Mouse (Mus musculus): ENCODE data around the gene Tmbim4.

DNA sequence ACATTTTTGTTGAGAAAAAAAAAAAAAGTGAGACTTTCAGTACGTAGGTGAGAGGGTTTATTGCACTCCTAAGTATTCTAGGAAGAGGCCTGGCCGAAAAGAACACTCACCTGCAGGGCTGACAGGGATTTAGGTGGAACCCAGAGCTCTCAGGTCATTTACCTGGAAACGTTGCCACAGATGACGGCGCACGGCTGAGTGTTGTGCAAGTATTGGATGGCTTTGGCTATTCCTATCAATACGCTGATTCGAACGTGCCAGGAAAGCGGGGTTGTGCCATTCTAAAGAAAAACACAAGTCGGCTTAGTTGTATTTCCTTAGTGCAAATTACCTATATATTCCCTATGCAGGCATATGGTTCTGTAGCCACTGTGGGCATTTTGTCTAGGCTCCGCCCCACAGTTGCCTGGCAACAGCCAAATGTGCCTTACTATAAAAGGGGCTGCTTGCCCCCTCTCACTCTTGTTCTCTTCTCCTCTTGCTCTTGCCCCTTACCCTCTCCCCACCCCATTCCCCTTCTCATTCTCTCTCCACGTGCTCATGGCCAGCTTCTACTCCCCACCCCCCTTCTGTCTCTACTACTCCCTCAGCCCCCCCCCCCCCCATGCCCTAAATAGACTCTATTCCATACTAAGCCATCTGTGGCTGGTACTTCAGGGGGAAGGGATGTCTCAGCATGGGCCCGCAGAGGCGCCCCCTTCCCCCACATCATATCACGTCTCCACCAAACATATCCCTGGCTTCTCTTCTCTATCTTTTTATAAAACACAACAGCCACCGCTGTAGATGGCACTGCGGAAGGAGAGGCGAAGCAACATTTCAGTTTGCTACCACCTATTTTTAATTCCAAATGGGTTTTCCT lies 36.2 kb upstream of the Tmbim4 start:
- no peak for TF ChIP-seq EP300 (IDR thresholded peaks at IDR 0.05; ENCODE audit: insufficient read depth, low read depth, low read length)
- no peak for TF ChIP-seq CTCF (IDR thresholded peaks at IDR 0.05)
- no peak for TF ChIP-seq POLR2A (IDR thresholded peaks at IDR 0.05; ENCODE audit: insufficient read depth, low read depth, low read length)
